Mouse (Mus musculus): ENCODE data around the gene Dock10.
A peak's percentile ranks its signal among the peaks of the same experiment; 100 is the strongest.

Dock10 gene

GRCm38 (mm10) chr1:80613395-80614011 lies 144.8 kb downstream of the Dock10 start:
- DNase-seq (ENCODE audit: low spot score in 2 of 2): no peak

GRCm38 (mm10) chr1:80607546-80607945 lies 150.8 kb downstream of the Dock10 start:
- no peak for DNase-seq (ENCODE audit: low spot score in 2 of 2)

DNA sequence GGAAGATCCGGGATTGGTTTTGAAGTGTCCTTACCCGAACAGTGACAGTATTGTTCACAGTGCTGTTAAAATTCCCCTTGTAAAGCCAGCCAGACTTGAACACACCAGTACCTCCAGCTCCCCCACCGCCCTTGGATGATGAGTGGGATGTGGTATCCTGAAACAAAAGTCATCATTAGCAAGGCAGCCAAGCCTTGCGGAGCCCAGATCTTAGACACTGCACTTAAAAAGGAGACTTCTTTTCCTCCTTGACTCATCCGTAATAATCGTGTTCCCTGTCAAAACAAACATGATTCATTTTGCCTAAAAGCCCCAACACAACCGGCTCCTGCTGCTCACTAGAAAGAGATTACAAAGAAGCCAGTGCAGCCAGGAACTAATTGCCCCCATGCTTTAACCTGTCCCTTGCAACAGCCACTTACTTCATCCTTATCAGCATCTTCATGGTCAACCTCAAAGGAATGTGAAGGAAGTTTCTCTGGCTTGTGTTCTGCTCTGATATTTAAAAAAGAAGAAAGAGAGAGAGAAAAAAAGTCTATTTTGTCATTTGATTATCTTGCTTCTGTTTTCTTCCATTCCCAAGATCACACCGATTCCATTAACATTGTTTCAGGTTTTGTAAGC lies 152.1 kb downstream of the Dock10 start:
- peak in 1 of 2 experiments; percentile 31 for DNase-seq (ENCODE audit: low spot score in 2 of 2)

DNA sequence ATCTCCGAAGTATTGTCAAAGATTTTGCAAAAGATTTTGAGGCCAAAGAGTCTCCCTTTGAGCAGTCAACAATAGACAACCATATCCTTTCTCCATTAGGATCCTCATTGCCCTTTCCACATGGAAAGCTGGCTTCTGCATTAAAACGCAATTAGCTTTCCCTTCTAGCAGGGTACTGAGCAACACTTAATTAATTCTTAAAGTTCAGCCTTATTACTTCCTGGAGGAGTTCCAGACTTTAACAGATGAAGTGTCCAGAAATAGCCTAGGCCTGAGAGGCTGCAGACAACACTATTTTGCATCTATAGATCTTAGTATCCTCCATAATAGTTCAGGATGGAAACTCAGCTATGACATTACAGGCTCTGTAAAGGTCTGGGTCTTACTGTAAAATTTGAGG lies 154.0 kb downstream of the Dock10 start:
- no peak for DNase-seq (ENCODE audit: low spot score in 2 of 2)

GRCm38 (mm10) chr1:80603081-80603480 lies 155.2 kb downstream of the Dock10 start:
- DNase-seq (ENCODE audit: low spot score in 2 of 2): no peak

GRCm38 (mm10) chr1:80583281-80583680 lies 175.0 kb downstream of the Dock10 start:
- DNase-seq (ENCODE audit: low spot score in 2 of 2): no peak

GRCm38 (mm10) chr1:80582186-80582585 lies 176.1 kb downstream of the Dock10 start:
- no peak for DNase-seq (ENCODE audit: low spot score in 2 of 2)

GRCm38 (mm10) chr1:80576898-80577297 lies 181.4 kb downstream of the Dock10 start:
- no peak for DNase-seq (ENCODE audit: low spot score in 2 of 2)

- DNase-seq (ENCODE audit: low spot score in 2 of 2): no peak
Measured at GRCm38 (mm10) chr1:80556446-80556845, 201.9 kb downstream of the Dock10 start.

DNA sequence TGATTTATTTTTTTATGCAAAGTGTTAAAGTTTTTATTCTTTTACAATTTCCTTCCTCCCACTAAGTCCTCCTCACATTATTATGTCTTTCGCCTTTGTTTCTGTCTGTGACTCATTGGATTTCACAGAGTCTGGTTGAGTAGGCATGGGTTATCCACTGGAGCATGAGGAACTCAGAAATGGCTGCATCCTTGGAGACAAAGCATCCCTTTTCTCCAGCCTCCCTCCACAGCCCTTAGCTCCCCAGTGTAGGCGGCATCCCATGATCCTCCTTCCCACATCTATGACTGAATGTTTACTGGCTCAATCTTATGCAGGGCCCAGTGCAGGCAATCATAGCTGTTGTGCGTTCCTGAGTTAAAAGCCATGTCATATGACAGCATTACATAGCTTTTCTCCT lies 216.8 kb downstream of the Dock10 start:
- no peak for DNase-seq (ENCODE audit: low spot score in 2 of 2)

DNA sequence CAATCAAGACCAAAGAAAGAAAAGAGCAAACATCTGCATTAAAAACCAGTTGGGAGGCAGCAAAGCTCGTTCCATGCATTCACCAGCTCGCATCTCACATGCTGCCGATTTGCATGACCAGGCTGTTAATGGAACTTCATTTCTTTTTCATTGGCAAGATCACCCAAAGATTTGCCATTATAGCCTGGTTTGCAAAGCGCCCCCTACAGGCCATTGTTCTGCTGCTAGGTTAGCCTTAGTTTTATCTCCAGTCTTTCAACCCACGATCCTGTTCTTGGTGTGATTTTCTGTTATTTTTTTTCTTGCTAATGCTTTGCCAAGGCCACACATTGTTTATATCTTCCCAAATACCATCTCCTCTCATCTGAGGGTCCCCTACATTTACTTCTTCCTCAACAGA lies 236.1 kb downstream of the Dock10 start:
- no peak for DNase-seq (ENCODE audit: low spot score in 2 of 2)

DNA sequence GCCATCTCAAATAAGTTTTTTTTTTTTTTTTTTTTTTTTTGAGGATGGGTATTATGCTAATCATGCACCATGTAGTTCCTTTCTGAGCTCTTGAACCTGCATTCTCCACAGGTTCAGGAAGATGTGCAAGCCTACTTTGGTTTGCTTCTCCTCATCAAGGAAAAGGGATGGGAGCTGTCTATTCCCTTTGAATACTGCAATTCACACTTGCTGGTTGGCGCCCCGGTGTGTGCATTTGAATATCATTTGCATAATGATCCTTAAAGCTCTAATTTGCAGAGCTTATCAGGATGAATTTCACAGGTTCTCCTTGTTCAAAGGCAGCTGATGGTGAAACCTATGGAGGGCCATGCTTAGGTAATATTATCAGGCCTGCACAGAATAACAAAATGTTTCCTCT lies 237.9 kb downstream of the Dock10 start:
- DNase-seq (ENCODE audit: low spot score in 2 of 2): no peak

GRCm38 (mm10) chr1:80519893-80520292 lies 238.4 kb downstream of the Dock10 start:
- no peak for DNase-seq (ENCODE audit: low spot score in 2 of 2)

DNA sequence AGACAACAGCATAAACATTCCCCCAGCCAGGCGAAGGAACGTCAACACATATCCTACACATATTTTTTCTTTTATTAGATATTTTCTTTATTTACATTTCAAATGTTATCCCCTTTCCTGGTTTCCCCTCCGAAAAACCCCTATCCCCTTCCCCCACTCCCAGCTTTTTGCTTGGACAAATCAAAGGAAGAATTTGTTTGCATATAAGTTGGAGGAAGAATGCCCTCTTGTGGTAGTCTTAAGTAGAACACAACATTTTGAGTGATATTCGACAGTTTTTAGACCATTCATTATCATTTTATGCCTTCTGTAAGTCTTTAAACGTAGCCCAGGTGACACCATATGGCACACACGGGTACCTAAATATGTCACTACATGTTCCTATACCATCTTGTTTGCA lies 242.5 kb downstream of the Dock10 start:
- DNase-seq (ENCODE audit: low spot score in 2 of 2): no peak

- no peak for DNase-seq (ENCODE audit: low spot score in 2 of 2)
Measured at GRCm38 (mm10) chr1:80512210-80512948, 245.9 kb downstream of the Dock10 start.

DNA sequence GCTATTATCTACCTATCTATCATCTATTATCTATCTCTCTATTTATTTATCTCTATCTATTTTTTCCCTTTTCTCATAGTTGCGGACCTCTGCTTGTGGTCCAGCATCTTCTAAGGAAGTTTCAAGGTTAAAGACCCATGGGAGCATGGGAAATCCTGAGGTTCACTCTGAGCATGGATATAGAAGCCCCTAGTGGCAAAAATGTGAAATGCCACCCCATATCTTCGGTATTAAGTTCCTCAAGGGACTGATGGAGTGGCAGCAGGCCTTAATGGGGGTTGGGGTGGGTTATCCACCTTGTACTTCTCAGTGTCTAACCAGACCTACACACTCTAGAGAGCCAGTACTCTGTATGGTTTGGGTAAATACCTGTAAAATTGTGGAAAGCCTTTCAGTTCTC lies 253.6 kb downstream of the Dock10 start:
- DNase-seq (ENCODE audit: low spot score in 2 of 2): no peak

DNA sequence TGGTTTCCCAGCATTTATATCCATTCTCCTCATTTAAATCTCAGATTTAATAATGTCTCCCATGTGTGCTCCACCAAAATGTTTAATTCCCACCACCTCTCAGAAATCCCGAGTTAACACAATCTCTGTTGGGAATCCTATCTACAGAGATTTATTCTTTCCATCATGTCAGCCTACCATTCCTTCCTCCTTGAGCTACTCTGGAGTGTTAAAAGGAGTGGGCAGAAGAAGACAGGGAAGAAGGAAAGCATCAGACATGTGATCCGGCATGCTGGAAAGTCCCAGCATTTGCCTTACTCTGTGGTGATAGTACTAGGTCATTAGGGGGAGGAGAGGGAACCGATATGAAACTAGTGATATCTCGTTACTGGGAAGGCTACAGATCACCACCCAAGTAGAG lies 254.2 kb downstream of the Dock10 start:
- no peak for DNase-seq (ENCODE audit: low spot score in 2 of 2)

GRCm38 (mm10) chr1:80502456-80503165 lies 255.7 kb downstream of the Dock10 start:
- DNase-seq (ENCODE audit: low spot score in 2 of 2): no peak

GRCm38 (mm10) chr1:80499264-80499663 lies 259.1 kb downstream of the Dock10 start:
- no peak for DNase-seq (ENCODE audit: low spot score in 2 of 2)

DNA sequence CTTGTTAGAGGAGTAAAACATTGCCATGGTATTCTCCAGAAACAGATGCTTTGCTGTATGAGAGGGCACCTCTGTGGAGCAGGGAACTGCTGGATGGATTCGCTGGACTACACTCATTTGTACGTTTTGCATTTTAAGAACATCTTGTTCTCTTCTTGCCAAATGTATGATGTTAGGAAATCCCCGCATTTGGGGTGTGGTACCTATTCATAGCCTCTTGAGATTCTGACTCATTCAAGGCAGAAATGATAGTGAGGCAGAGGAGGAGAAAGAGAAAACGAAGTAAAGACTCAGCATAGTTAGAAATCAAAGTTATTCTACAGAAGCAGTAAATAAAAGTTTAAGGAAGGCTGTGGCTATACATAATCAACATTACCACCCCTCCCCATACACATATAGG lies 262.0 kb downstream of the Dock10 start:
- DNase-seq (ENCODE audit: low spot score in 2 of 2): no peak

- no peak for DNase-seq (ENCODE audit: low spot score in 2 of 2)
Measured at GRCm38 (mm10) chr1:80483419-80483818, 274.9 kb downstream of the Dock10 start.

DNA sequence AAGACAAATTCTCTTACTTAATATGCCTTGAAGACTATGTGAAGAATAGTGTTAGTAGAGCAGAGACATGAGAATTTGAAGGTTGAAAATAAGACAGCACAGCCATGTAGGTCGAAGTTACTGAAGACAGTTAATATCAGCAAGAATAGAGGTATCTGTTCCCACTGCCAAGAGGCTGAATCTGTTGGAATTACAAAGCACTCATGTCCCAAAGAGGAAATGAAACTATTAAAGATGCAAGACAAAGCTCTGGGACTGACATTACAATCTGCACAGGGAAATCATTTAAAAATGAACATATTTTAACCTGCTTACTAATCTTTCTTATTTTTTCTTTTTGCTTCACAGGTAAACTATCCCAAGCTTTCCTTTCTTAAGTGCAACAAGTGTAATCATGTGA lies 283.4 kb downstream of the Dock10 start:
- no peak for DNase-seq (ENCODE audit: low spot score in 2 of 2)
